Mouse (Mus musculus): ENCODE measurements around the gene Nenf. TPM values are rescaled to one million over a fixed set of nuclear protein-coding genes. Genes with fewer than 3 reads are reported as not detected.

The Nenf gene
- total RNA-seq, 1 experiment = 31.2 TPM

DNA sequence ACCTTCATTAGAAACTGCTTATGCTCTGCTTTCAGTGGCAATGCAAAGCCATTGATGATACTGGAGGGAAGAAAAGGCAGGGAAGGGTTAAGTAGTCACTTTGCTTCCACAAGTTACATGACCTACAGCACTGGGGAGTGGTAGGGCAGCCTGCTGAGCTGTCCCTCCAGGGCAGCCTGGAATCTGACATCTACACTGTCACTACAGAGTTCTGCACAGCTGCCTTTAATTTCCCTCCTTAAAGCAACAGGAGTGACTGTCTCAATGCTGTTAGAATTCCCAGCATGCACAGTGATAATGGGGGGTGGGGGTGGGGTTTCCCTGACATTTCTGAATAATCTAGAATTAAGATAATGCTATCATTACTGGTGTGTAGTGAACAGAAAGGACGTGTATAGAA lies 38.9 kb upstream of the Nenf start:
- no peak overlapping the region for H3K4me3 ChIP-seq (ENCODE audit: insufficient read depth in 1 of 2, low read depth in 1 of 2, low read length in 2 of 2, poor library complexity in 1 of 2, severe bottlenecking in 1 of 2)
- no peak overlapping the region for H3K9ac ChIP-seq (ENCODE audit: insufficient read depth, low read depth, low read length, poor library complexity, severe bottlenecking)
- TF ChIP-seq ZNF384 (IDR thresholded peaks at IDR 0.05; ENCODE audit: low read depth, low read length) (no peak), CHD2 (IDR thresholded peaks at IDR 0.05; ENCODE audit: low read depth, low read length) (no peak), HCFC1 (IDR thresholded peaks at IDR 0.05; ENCODE audit: borderline replicate concordance, insufficient read depth, low read length) (no peak), ZC3H11A (IDR thresholded peaks at IDR 0.05; ENCODE audit: borderline replicate concordance, low read depth, low read length) (no peak), MAFK (IDR thresholded peaks at IDR 0.05; ENCODE audit: insufficient read depth, low read depth, low read length) (no peak)
- H3K4me1 ChIP-seq (ENCODE audit: control insufficient read depth in 2 of 2, insufficient read depth in 2 of 2, low read length in 2 of 2, poor library complexity in 1 of 2) = peaks cover 0 to 3% of the 10 kb centered on the region in 2 experiments; a peak in 1 of 4 replicates
- H3K27ac ChIP-seq (ENCODE audit: insufficient read depth, low read depth, low read length, poor library complexity, severe bottlenecking) = no peak overlapping the region
- H3K9me3 ChIP-seq (ENCODE audit: control insufficient read depth, insufficient read depth, low read depth, low read length) = no peaks in the 10 kb centered on the region
- in situ Hi-C loops (cut with MboI; ENCODE audit: low sequenced_read_pairs in 2 of 2, unreplicated experiment in 2 of 2) = loop anchor here (25.0 kb wide), 2 partner anchors 180 to 455 kb away; partner anchors contain the start of gene Nek2 (in 1 of the 2)
- H3K36me3 ChIP-seq (ENCODE audit: control insufficient read depth, insufficient read depth, low read length, poor library complexity, severe bottlenecking) = peaks cover 24% of the 10 kb centered on the region
- DNase-seq (ENCODE audit: low read depth, low spot score) = no peak

DNA sequence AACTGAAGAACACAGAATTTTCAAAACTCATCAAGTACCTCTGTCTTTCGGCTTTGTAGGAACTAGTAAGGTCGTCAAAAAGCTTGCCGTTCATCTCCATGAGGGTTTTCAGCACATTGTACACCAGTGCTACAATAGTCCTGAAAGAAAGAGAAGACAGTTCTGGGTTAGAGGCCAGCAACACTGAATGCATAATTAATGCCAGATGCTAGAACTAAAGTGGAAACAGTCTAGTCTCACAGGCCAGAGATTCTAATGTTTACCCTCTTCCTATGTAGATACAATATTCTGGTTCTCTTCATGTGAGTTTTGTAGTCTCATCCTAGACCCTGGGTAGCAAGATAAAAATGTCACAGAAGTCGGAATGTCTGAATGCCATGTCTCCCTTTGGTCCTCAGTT lies 35.8 kb upstream of the Nenf start:
- Histone ChIP-seq H3K9ac (ENCODE audit: insufficient read depth, low read depth, low read length, poor library complexity, severe bottlenecking) (no peak overlapping the region), H3K4me3 (ENCODE audit: insufficient read depth in 1 of 2, low read depth in 1 of 2, low read length in 2 of 2, poor library complexity in 1 of 2, severe bottlenecking in 1 of 2) (no peak overlapping the region), H3K36me3 (ENCODE audit: control insufficient read depth, insufficient read depth, low read length, poor library complexity, severe bottlenecking) (peaks cover 23% of the 10 kb centered on the region), H3K27ac (ENCODE audit: insufficient read depth, low read depth, low read length, poor library complexity, severe bottlenecking) (no peak overlapping the region), H3K4me1 (ENCODE audit: control insufficient read depth in 2 of 2, insufficient read depth in 2 of 2, low read length in 2 of 2, poor library complexity in 1 of 2) (peaks cover 0 to 3% of the 10 kb centered on the region in 2 experiments; a peak in 1 of 4 replicates), H3K9me3 (ENCODE audit: control insufficient read depth, insufficient read depth, low read depth, low read length) (no peaks in the 10 kb centered on the region)
- no peak for DNase-seq (ENCODE audit: low read depth, low spot score)
- in situ Hi-C loops (cut with MboI; ENCODE audit: low sequenced_read_pairs in 2 of 2, unreplicated experiment in 2 of 2) = loop anchor here (25.0 kb wide), 2 partner anchors 183 to 458 kb away; partner anchors contain the start of gene Nek2 (in 1 of the 2)
- TF ChIP-seq ZNF384 (IDR thresholded peaks at IDR 0.05; ENCODE audit: low read depth, low read length) (no peak), CHD2 (IDR thresholded peaks at IDR 0.05; ENCODE audit: low read depth, low read length) (no peak)

DNA sequence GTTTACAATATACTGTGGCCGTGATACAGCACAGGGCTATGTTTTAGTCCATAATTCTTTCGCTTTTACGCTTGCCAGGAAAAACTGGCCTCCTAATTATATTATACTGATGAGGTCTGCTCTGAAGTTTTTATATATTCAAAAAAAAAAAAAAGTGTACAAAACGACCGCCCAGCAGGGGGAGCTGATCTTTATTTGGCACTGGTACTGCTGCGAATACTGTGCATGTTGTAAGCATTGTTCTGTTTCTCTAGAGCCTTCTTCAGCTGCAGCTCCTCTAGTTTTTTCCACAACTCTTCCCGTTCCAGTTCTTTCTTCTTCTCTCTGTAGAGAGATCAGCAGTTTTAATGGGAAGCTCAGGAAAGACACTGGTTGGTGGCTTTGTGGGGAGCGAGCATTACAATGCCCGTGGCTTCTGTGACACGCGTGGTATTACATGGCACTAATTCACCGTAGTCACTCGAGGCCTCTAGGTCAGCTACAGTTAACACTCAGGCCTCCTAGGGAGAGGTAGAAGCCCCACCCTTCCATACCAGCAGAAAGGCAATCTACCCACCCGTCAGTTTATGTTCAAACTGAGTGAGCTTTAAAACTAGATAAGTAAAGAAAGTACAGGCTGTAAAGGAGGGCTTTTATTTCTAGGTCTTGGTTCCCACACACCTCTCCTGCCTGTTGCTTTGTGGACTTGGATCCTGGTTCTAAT lies 34.9 kb upstream of the Nenf start:
- Histone ChIP-seq H3K4me3 (ENCODE audit: insufficient read depth in 1 of 2, low read depth in 1 of 2, low read length in 2 of 2, poor library complexity in 1 of 2, severe bottlenecking in 1 of 2) (no peak overlapping the region), H3K36me3 (ENCODE audit: control insufficient read depth, insufficient read depth, low read length, poor library complexity, severe bottlenecking) (peaks cover 19% of the 10 kb centered on the region), H3K9ac (ENCODE audit: insufficient read depth, low read depth, low read length, poor library complexity, severe bottlenecking) (no peak overlapping the region), H3K9me3 (ENCODE audit: control insufficient read depth, insufficient read depth, low read depth, low read length) (no peaks in the 10 kb centered on the region), H3K27ac (ENCODE audit: insufficient read depth, low read depth, low read length, poor library complexity, severe bottlenecking) (no peak overlapping the region), H3K4me1 (ENCODE audit: control insufficient read depth in 2 of 2, insufficient read depth in 2 of 2, low read length in 2 of 2, poor library complexity in 1 of 2) (peaks cover 0 to 3% of the 10 kb centered on the region in 2 experiments; a peak in 1 of 4 replicates)
- in situ Hi-C loops (cut with MboI; ENCODE audit: low sequenced_read_pairs in 2 of 2, unreplicated experiment in 2 of 2) = loop anchor here (25.0 kb wide), 2 partner anchors 184 to 459 kb away; partner anchors contain the start of gene Nek2 (in 1 of the 2)
- TF ChIP-seq ZC3H11A (IDR thresholded peaks at IDR 0.05; ENCODE audit: borderline replicate concordance, low read depth, low read length) = no peak
- peak; percentile 94 for TF ChIP-seq ZNF384 (IDR thresholded peaks at IDR 0.05; ENCODE audit: low read depth, low read length)
- TF ChIP-seq MAFK (IDR thresholded peaks at IDR 0.05; ENCODE audit: insufficient read depth, low read depth, low read length) = no peak
- no peak for DNase-seq (ENCODE audit: low read depth, low spot score)

DNA sequence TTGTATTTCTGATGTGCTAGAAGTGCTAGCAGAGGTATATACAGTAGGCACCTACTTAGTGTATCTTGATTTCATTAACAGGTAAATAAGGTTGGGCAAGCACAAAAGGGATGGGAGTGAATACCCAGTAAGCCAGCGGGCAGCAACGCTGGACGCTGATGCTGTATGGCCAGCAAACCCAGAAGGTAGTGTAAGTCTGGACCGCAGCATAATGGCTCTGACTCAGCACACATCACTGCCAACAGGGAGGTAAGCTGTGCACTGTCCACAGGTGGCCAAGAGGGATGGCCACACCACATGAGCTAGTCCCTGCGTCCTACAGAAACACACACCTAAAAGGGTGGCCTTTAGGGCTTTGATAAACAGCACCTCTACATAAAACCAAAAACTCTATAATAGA lies 32.4 kb upstream of the Nenf start:
- TF ChIP-seq ZNF384 (IDR thresholded peaks at IDR 0.05; ENCODE audit: low read depth, low read length) = no peak
- no peak for TF ChIP-seq ZC3H11A (IDR thresholded peaks at IDR 0.05; ENCODE audit: borderline replicate concordance, low read depth, low read length)
- no peak for TF ChIP-seq CHD2 (IDR thresholded peaks at IDR 0.05; ENCODE audit: low read depth, low read length)
- TF ChIP-seq HCFC1 (IDR thresholded peaks at IDR 0.05; ENCODE audit: borderline replicate concordance, insufficient read depth, low read length) = no peak
- no peak for TF ChIP-seq MAFK (IDR thresholded peaks at IDR 0.05; ENCODE audit: insufficient read depth, low read depth, low read length)
- peaks cover 11% of the 10 kb centered on the region for H3K36me3 ChIP-seq (ENCODE audit: control insufficient read depth, insufficient read depth, low read length, poor library complexity, severe bottlenecking)
- H3K27ac ChIP-seq (ENCODE audit: insufficient read depth, low read depth, low read length, poor library complexity, severe bottlenecking) = no peak overlapping the region
- no peak overlapping the region for H3K9ac ChIP-seq (ENCODE audit: insufficient read depth, low read depth, low read length, poor library complexity, severe bottlenecking)
- H3K4me3 ChIP-seq (ENCODE audit: insufficient read depth in 1 of 2, low read depth in 1 of 2, low read length in 2 of 2, poor library complexity in 1 of 2, severe bottlenecking in 1 of 2) = no peak overlapping the region
- no peaks in the 10 kb centered on the region for H3K9me3 ChIP-seq (ENCODE audit: control insufficient read depth, insufficient read depth, low read depth, low read length)
- in situ Hi-C loops (cut with MboI; ENCODE audit: low sequenced_read_pairs in 2 of 2, unreplicated experiment in 2 of 2) = loop anchor here (25.0 kb wide), 2 partner anchors 187 to 462 kb away; partner anchors contain the start of gene Nek2 (in 1 of the 2)
- peaks cover 0 to 3% of the 10 kb centered on the region in 2 experiments; a peak in 1 of 4 replicates for H3K4me1 ChIP-seq (ENCODE audit: control insufficient read depth in 2 of 2, insufficient read depth in 2 of 2, low read length in 2 of 2, poor library complexity in 1 of 2)
- no peak for DNase-seq (ENCODE audit: low read depth, low spot score)

Measured in ES-E14 (cell line).